Mouse (Mus musculus) urinary bladder, postnatal 4 days (tissue): ENCODE measurements around the gene Id3.

Experiments used
- DNase-seq, 2 experiments: peaks; one replicate each; pipeline ENCODE4 v3.0.0; 2021 to 2022; ENCODE audit warnings: low spot score in 2 of 2

Gene Id3

DNA sequence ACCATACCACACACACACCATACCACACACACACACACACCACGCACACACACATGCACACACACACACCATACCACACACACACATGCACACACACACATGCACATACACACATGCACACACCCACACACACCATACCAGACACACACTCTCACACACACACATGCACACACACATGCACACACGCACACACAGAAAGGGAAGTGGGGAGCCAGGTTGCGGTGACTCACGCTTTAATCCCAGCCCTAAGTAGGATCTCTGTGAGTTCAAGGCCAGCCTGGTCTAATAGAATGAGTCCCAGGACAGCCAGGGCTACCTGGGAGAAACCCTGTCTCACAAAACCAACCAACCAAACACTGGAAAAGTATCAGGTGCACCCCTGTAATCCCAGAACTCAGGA is 18.7 kb upstream of the Id3 start:
- DNase-seq, result no peak

- no peak for DNase-seq
Measured at GRCm38 (mm10) chr4:136125458-136125857, 17.8 kb upstream of the Id3 start.

- DNase-seq, result no peak
Measured at GRCm38 (mm10) chr4:136126019-136126418, 17.3 kb upstream of the Id3 start.

DNA sequence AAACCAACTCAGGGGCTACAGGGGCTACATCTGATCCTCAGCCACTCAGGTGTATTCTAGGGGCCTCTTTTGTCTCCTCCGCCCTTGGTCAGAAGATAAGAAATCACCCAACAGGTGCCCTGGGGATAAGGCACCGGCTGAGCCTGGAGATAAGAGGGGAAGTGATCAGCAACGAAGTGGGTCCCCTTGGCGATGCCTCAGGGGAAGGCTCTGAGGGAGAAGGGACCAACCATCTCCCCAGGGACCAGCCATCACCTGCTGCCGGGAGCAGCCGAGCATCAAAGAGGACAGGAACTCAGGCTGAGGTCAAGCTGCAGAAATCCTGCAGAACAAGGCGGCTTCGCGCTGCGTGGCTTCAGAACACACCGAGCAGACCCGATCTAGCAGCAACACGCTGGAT is 15.6 kb upstream of the Id3 start:
- DNase-seq, result no peak

GRCm38 (mm10) chr4:136129842-136130241 is 13.5 kb upstream of the Id3 start:
- DNase-seq, result no peak

GRCm38 (mm10) chr4:136133801-136134200 is 9.5 kb upstream of the Id3 start:
- no peak for DNase-seq

GRCm38 (mm10) chr4:136134418-136134977 is 8.8 kb upstream of the Id3 start:
- DNase-seq, result no peak

GRCm38 (mm10) chr4:136134978-136135873 is 8.1 kb upstream of the Id3 start:
- DNase-seq, result peak; percentile 63 to 81

- DNase-seq, result no peak
Measured at GRCm38 (mm10) chr4:136135874-136136728, 7.2 kb upstream of the Id3 start.

- DNase-seq, result no peak
Measured at GRCm38 (mm10) chr4:136139326-136140110, 3.8 kb upstream of the Id3 start.

DNA sequence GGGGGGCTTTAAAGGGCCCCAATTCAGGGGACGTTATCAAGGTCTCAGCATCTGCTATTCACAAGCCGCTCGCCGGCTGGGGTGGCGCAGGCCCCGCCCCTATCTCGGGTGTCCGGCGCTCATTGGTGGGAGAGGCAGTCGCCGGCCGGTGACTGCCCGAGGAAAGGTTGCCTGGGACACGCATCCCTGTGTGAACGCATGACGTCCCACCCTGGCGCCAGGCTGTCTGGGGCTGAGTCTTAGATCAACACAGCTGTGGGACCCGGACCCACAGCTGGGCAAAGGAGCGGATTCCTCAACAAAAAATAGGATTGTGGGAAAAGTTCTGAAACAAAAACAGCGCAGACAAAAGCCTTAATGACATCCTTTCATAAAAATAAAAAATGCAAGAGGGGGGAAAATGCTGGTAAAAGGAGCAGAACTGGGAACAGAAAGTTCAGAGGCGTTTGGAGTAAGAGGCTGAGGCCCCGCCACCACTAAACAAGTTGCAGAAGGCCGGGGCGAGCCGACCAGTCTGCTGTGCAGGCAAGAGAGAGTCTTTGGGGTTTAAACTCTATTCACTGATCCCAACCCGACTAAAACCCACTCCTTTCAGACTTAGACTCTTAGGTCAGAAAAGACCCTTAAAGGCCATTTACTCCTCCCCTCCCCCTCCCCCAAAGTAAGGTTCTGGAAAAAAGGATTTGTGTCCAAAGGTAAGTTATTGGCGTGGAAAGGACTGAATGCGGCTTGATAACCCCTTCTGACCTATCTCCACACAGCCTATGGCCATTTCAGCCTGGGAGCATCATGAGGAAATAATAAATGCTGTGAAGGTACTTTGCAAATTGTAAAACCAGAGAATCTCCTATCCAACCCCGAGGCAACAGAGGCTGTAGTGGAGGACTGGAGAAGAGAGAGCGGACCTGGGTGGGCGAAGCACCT is 2.7 kb upstream of the Id3 start:
- peak; percentile 95 to 96 for DNase-seq

- DNase-seq, result no peak
Measured at GRCm38 (mm10) chr4:136142267-136143192, 767 bp upstream of the Id3 start.

DNA sequence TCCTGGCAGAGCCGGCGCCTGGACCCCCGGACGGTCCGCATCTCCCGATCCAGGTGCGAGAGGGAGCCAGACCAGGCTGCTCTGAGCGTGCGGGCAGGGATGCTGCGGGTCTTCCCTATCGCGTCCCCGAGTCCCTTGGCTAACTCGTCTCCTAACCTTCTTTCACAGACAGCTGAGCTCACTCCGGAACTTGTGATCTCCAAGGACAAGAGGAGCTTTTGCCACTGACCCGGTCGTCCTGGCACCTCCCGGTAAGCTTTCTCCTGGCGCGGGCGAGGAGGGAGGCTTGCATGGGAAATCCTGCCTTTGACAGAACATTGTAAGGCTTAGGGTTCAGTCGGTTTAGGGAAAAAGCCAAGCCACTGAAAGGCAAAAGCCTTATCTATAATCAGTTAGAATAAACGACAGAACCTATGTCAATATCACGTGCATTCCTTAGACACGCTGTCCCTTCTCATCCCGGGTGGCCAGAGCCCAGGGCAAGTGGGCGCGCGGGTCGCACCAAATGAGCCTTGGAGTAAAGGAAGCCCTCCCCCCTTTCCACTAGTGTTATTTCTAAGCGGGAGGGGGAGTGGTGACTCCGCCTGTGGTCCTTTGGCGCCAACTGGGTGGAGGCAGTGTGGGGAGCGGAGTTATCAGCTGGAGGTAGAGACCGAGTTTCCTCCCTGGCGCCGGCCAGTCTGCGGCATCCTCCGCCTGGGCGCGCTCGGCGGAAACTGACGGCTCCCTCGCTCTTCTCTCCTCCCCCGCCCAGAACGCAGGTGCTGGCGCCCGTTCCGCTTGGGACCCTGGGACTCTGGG is 1.0 kb downstream of the Id3 start:
- peak; percentile 79 to 81 for DNase-seq

GRCm38 (mm10) chr4:136144927-136145292 is 1.6 kb downstream of the Id3 start:
- no peak for DNase-seq

DNA sequence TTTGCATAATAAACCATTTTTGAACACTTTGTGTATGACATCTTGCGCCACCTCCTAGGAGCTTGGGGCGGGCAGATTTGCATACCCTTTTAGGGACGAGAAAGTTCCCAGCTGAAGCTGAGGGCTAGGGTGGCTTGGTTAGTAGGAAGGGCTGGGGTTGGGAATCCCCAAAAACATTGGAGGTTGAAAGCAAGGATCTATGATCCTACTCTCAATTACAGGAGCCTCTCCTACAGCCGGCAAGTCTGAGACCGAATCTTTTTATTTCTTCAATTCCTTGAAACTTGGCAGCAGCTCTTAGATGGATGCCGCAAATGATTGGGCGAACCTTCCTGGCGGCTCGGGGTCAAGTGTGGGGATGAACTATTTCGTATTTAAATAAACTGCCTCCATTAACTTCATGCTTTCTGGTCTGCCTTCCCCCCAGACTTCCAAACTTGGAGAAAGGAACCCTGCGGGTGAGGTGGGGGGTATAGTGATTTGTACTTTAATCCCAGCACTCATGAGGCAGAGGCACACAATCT is 2.1 kb downstream of the Id3 start:
- DNase-seq, result no peak

GRCm38 (mm10) chr4:136145991-136146711 is 2.9 kb downstream of the Id3 start:
- no peak for DNase-seq

DNA sequence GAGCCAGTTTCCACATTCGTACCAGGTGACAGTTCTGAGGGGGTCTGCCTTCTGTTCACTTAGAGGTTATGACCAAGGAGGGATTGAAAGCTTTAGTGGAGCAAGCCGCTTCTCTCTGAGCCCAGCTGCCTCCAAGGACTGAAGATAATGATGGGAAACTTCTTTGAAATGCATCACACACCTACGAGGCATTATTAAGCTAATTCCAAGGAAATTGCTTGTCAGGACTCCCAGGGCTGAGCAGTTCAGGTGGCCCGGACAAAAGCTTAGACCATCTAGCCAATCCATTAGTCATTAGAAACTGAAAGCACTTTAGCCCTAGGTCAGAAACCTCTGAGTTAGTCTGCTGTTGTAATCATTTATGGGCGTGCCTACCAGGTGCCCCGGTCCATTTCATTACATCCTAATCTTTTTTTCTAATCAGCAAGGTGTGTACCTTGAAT is 3.4 kb downstream of the Id3 start:
- DNase-seq, result no peak
